Mouse (Mus musculus) heart, embryonic 12.5 days (tissue): ENCODE data around the gene Vmn2r61. TPM values are rescaled to one million over a fixed set of nuclear protein-coding genes. Genes with fewer than 3 reads are reported as not detected.

ENCODE experiments used
- ATAC-seq: fragments of 200-750 bp; cut with Nextera tagmentation; 2 replicates; pipeline ENCODE4 v1.8.0; 2017; ENCODE audit warnings: moderate TSS enrichment, moderate library complexity; ENCODE audit not compliant: insufficient number of reproducible peaks, low FRiP score
- H3K27ac ChIP-seq: fragments of 300-500 bp; sonication (generic); 2 replicates; pipeline ENCODE4 v1.5.1; 2016; ENCODE audit warnings: mild to moderate bottlenecking, moderate library complexity; ENCODE audit not compliant: poor library complexity, severe bottlenecking
- H3K27me3 ChIP-seq: fragments of 300-500 bp; sonication (generic); replicated peaks from 2 replicates; pipeline ENCODE4 v1.6.1; 2016; ENCODE audit warnings: mild to moderate bottlenecking, moderate library complexity
- H3K36me3 ChIP-seq: fragments of 300-500 bp; sonication (generic); 2 replicates; pipeline ENCODE4 v1.6.1; 2016; ENCODE audit warnings: mild to moderate bottlenecking, moderate library complexity
- H3K4me1 ChIP-seq: fragments of 300-500 bp; sonication (generic); replicated peaks from 2 replicates; pipeline ENCODE4 v1.6.1; 2016; ENCODE audit warnings: mild to moderate bottlenecking
- H3K4me2 ChIP-seq: fragments of 300-500 bp; sonication (generic); 2 replicates; pipeline ENCODE4 v1.6.1; 2016; ENCODE audit warnings: mild to moderate bottlenecking, moderate library complexity
- H3K4me3 ChIP-seq: fragments of 300-500 bp; sonication (generic); 2 replicates; pipeline ENCODE4 v1.5.1; 2016; ENCODE audit warnings: mild to moderate bottlenecking
- H3K9ac ChIP-seq: fragments of 300-500 bp; sonication (generic); 2 replicates; pipeline ENCODE4 v1.6.1; 2016; ENCODE audit warnings: mild to moderate bottlenecking, moderate library complexity
- H3K9me3 ChIP-seq: fragments of 300-500 bp; sonication (generic); replicated peaks from 2 replicates; pipeline ENCODE4 v1.6.1; 2016; ENCODE audit warnings: mild to moderate bottlenecking, moderate library complexity
- WGBS: fragments of 180-500 bp; shearing (Covaris S2); methylation state at CpG from one replicate; pipeline ENCODE4 v1.1.7; 2016; 5-methylcytosine and 5-hydroxymethylcytosine counted together
- polyA plus RNA-seq: library from polyadenylated mRNA; unstranded; fragments of >200 nt; fragmentation: Nextera tagmentation; extraction: Ambion mirVana; gene quantifications from 2 replicates; pipeline ENCODE4 v1.2.1, GENCODE M21; 2016

The Vmn2r61 gene
- not detected in 2 replicates for polyA plus RNA-seq

DNA sequence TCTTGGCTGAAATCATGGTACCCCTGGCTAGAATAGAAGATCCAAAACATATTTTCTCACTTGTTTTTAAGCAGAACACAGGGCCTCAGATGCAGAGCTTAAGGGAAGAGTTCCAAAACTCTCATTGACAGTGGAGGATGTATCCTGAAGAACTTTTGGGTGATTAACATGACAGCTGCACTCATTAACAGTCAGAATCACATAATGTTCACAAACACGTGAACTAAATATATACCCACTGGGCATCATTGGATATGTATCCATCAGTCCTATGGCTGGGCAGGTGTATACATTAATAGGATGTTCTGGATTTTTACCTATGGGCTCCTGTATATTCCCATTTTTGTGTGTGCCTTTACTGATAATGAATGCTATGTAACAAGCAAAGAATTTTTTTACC lies at the start of gene Vmn2r61:
Gene Vmn2r61 (plus strand): TSS at position 301 of the 400 bp plus-strand sequence.
- no peak within 1 kb of the TSS for H3K27ac ChIP-seq
- H3K4me2 ChIP-seq, result no peak within 1 kb of the TSS
- no peak for ATAC-seq
- no peaks in the 10 kb centered on the region for H3K4me1 ChIP-seq
- no peaks in the 10 kb centered on the region for H3K27me3 ChIP-seq
- H3K4me3 ChIP-seq, result no peak within 1 kb of the TSS
- H3K9ac ChIP-seq, result no peak within 1 kb of the TSS
- no peaks in the 10 kb centered on the region for H3K36me3 ChIP-seq
- WGBS, result 81% methylated on average over 1 of the region's 1 CpGs
- H3K9me3 ChIP-seq, result peaks cover 20% of the 10 kb centered on the region

Other genes with a start within 250 kb of the Vmn2r61 start
- gene Vmn2r59, start 201.0 kb upstream of the Vmn2r61 start, polyA plus RNA-seq, result not detected in 2 replicates
- gene Vmn2r60, start 152.3 kb upstream of the Vmn2r61 start, polyA plus RNA-seq, result not detected in 2 replicates
- not detected in 2 replicates for gene 4933421I07Rik, start 188.1 kb downstream of the Vmn2r61 start, polyA plus RNA-seq
- 6.3 and 6.6 TPM in 2 replicates for gene Zfp141, start 245.7 kb downstream of the Vmn2r61 start, polyA plus RNA-seq